Mouse (Mus musculus): ENCODE results near the gene Acp5. TPM values are rescaled to one million over a fixed set of nuclear protein-coding genes. Genes with fewer than 3 reads are reported as not detected.
A peak's percentile ranks its signal among the peaks of the same experiment; 100 is the strongest.

The Acp5 gene
- total RNA-seq, 2 experiments from 2014 or later, result 0.55 to 1.1 TPM

DNA sequence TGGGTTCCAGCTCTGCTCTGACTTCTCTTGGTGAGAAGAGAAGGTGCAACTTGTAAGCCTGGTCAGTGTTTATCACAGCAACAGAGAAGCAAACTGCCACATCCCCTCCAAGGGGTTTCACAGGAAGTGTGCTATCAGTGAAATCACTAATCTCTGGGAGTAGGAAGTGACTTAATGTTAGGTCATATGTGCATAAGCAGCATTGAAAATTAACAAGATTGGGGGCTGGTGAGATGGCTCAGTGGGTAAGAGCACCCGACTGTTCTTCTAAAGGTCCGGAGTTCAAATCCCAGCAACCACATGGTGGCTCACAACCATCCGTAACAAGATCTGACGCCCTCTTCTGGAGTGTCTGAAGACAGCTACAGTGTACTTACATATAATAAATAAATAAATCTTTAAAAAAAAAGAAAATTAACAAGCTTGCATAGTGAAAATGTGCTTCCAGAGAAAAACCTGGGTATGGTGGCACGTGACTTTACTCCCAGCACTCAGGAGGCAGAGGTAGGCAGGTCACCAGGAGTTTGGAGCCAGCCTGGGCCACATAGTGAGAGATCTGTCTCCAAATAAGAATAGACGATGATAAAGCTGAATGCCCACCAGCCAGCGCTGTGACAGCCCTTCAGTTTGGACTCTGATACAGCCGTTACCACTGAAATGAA lies 8.9 kb upstream of the Acp5 start:
- DNase-seq, result no peak
- intact Hi-C loops (cut with DNase I; ENCODE audit: low total_unique reads), result loop anchor here (10.0 kb wide), 1 partner anchor 170 kb away; no protein-coding TSS in a partner anchor

DNA sequence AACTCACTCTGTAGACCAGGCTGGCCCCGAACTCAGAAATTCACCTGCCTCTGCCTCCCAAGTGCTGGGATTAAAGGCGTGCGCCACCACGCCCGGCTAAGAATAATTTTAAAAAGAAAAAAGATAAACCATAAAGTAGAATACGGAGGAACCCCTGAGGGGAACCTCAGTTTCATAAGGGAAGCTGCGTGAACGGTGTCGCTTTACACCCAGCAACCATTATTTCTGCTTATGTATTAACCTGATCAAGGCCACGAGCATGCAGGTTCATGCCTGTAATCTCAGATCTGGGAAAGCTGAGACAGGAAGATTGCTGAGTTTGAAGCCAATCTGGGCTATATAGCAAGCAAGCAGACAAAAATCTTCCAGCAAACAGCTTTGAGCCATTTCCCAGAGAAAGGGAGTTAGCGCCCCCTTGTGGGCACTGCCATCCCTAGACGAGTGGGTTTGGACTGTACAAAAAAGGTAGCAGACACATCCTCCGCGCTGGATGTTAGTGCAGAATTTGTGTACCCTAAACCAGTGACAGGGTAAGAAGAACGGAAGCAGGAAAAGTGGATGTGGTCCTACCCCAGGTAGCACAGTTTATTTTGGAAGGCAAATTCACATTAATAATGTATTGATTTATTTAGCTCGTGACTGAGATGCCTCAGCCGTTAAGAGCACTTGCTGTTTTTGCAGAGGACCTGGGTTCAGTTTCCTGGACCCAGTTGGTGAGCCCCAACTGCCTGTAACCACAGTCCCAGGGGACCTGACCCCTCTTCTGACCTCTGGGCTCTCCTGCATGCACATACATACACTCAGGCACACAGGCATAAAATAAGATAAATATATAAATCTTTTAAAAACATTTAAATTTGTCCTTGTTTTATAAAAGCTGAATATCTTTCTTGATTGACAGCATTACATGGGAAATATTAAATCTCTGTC lies 7.9 kb upstream of the Acp5 start:
- intact Hi-C loops (cut with DNase I; ENCODE audit: low total_unique reads), result loop anchor here (2.0 to 10.0 kb wide), 2 partner anchors 77 to 169 kb away; no protein-coding TSS in a partner anchor

DNA sequence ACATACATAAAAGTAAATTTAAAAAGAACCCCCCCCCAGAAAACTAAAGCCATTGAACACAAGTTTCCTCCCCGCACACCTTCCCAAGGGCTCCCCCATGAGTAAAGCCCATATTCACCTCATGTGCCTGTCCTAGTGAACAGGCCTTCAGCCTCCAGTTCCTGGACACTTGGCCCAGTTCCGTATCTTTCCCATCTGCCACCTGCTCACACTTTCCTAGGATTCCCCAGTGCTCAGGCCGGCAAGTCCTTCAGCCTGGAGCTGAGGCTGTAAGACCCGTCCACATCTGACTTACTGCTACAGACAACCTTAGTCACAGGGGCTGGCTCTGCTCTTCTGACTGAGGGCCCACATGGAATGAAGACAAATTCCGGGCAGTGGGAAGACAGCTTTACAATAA lies 4.2 kb upstream of the Acp5 start:
- no peak for DNase-seq
- intact Hi-C loops (cut with DNase I; ENCODE audit: low total_unique reads), result loop anchor here (10.0 kb wide), 1 partner anchor 165 kb away; no protein-coding TSS in a partner anchor

More for the DNA sequence above, 7.9 kb upstream of the Acp5 start:
- DNase-seq, result peak; percentile 84

DNA sequence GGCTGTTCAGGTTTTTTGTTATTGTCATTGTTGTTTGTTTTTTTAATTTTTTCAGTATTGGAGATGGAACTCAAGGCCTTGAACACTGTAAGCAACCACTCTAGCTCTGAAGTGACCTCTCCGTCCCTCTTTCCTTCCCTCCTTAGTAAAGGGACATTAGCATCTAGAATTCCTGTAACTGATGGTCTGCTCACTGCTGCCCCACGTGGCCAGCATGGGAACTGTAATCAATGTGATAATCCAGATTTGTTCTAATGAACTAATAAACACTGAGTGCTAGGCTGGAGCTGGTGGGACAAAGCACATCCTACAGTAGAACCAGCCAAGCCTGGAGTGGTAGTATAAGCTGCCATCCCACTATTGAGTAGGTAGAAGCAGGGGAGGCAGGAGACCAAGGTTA lies 3.0 kb upstream of the Acp5 start:
- DNase-seq, result no peak
- intact Hi-C loops (cut with DNase I; ENCODE audit: low total_unique reads), result no loop called here

DNA sequence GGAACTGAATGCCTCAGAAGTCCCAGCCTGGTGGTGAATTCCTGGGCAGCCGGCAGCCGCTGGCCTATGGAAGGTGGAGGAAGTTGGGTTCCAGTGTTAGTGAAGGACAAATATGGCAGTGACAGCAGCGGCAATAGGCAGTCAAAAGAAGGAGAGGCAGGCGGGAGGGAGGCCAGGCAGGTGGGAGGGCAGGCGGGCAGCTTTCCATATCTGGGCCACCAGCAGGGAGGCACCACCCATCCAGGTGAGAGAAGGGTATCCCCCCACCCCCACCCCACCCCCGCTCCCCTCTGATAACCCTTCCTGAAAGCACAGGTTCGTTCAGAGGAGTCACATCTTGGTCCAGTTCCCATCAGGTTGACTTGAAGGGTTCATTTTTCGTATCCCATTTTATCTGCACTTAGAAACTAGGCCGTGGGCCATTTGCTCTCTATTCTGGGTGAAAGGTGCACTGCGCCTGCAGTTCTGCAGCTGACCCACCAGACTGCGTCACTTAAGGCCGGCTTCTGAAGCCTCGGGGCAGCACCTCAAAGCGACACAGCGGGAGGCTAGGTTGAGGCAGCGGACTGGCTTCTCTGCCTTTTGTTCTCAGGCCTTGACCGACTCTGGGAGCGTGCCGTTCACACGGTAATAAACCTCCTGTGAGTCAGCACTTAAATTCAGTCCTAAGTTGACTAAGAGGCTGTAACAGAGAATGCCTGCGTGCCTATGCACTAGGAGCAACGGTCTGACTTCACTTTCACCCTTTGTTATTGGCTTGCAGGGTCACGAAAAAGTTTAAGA lies 1.4 kb upstream of the Acp5 start:
- DNase-seq, result no peak
- intact Hi-C loops (cut with DNase I; ENCODE audit: low total_unique reads), result no loop called here

DNA sequence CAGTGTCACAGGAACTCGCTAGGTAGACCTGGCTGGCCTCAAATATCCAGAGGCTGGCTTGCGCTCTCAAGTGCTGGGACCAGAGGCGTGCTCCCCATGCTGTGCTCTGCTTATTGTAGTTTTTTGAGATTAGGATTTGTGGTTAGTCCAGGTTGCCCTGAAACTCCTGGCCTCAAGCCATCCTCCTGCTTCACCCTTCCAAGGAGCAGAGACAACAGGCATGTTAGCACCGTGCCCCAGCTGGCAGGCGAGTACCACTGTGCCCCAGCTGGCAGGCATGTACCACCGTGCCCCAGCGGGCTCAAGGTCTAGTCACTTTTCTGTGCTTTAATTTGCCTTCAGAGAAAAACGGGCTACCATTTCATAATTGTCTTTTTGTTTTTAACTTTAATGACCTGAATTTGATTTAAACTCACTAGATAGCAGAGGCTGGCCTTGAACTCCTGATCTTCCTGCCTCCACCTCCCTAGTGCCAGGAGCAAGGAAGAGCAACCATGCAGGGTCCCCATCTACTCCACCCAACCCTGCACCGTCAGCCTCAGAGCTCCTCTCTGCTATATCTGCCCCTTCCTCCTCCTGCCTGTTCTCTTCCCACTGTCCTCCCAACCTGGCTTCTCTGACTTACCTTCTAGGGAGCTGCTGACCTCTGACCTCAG lies 395 bp downstream of the Acp5 start:
- intact Hi-C loops (cut with DNase I; ENCODE audit: low total_unique reads), result no loop called here
- no peak for DNase-seq

DNA sequence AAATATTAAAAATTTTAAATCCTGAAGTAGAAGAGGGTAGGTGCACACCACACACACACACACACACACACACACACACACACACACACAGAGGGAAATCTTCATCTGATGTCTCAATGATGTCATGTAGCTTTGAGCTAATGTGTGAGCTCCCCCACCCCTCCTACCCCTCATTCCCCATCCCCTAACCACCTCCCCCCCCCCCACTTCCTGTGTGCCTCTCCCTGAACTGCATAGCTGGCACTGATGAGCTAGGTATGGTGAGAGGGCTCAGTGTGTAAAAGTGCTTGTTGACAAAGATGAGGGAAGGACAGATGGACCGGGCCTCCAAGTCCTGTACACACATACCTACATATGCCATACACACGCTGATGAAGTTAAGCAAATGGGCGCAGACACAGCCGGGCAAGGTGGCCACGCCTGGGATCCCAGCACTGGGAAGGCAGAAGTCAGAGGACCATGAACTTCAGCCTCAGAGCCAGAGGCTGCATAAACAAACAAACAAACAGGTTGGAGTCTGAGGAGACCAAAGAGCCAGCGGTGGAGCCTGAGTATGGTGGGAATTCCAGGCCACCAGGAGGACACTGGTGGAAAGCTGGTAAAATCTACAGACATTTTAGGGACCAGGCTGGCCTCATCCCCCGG lies 1.1 kb downstream of the Acp5 start:
- DNase-seq, result no peak
- intact Hi-C loops (cut with DNase I; ENCODE audit: low total_unique reads), result no loop called here

DNA sequence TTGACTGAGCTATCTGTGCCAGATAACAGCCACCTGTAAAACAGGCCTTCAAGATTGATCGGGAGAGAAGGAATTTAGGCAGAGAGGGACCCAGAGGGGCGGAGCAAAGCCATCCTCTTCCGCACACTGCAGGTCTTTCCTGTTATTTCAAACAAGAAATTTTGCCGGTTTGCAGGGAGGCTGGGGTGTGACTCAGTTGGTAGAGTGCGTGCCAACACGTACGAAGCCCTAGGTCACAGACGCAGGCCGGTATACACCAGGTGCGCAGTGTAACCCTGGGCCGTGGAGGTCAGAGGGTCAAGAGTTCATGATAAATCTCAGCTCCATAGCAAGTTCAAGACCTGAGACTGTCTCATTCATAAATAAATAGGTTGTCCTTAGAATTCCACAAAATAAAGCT lies 3.3 kb downstream of the Acp5 start:
- intact Hi-C loops (cut with DNase I; ENCODE audit: low total_unique reads), result no loop called here

DNA sequence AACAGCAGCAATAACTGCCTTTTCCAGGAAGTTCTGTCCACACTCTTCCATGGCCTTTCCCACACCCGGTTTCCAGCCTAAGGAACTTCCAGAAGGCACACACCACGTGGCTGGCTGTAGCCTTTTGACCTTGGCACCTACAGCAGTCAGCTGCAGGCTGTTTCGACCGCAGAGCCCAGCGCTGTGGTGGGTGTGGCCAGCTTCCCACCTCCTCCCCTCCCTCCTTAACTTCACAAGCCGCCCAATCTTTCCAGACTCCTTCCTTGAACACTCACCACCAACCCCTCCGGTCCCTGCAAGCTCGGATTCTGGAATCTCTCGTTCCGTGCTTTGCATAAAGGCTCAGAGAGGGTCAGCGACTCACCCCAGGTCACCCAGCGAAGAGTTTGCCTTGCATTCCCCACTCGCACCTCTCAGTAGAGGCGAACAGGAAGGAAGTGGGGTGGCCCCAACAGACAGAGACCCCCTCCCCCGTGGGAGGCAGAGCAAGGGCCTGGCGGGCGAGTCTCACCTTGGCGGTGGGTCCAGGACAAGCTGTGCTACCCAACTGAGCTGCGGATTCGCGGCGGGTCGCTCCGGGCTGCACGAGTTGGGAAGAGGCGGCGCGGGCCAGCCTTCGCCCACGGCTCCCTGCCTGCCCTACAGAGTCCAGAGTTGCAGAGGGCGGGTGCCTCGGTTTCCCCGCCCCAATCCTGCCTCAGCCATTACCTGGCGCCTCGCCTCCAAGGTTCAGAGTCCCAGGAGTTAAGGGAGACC lies 4.1 kb downstream of the Acp5 start:
- intact Hi-C loops (cut with DNase I; ENCODE audit: low total_unique reads), result no loop called here
- peak; percentile 34 for DNase-seq

More for the DNA sequence above, 3.3 kb downstream of the Acp5 start:
- DNase-seq, result no peak

DNA sequence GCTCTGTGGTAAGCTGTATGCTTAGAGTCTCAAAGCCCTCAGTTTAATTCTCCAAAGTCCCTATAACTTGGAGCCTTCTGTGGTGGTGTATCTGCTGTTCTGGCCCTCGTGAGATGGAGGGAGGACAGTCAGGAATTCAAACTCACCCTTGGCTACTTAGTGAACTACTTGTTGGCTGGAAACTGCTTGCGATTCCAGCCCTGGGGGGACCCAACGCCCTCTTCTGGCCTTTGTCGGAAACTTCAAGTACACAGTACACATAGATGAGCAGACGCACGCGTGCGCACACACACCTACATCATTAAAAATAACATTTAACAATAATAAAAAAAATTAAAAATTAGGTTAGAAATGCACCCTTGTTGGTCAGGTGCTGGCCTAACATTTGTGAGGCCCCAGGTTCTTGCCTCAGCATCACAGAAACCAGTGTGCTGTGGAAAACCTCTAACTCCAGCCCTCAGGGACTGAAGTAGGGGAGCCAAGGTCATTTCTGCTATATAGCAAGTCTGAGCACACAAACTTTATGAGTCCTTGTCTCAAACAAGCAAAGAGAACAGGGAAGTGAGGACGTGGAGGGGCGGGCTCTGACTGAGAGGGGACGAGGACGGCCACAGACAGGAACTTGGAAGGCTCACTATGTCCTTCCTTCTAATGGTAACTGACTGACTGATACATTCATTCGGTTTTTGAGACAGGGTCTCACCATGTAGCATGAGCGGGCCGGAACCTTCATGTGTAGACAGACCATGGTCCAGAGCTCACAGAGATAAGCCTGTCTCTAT lies 10.1 kb downstream of the Acp5 start:
- intact Hi-C loops (cut with DNase I; ENCODE audit: low total_unique reads), result no loop called here
- no peak for DNase-seq

DNA sequence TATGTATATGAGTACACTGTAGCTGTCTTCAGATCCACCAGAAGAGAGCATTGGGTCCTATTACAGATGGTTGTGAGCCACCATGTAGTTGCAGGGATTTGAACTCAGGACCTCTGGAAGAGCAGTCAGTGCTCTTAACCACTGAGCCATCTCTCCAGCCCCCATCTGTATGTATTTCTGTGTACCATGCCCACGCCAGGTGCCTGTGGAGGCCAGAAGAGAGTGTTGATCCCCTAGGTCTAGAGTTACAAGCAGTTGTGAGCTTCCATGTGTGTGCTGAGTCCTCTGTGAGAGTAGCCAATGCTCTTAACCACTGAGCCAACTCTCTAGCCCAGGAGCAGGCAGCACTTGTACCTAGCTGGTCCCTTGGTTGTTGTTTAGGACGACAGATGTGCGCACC lies 11.3 kb downstream of the Acp5 start:
- intact Hi-C loops (cut with DNase I; ENCODE audit: low total_unique reads), result no loop called here
- DNase-seq, result no peak

DNA sequence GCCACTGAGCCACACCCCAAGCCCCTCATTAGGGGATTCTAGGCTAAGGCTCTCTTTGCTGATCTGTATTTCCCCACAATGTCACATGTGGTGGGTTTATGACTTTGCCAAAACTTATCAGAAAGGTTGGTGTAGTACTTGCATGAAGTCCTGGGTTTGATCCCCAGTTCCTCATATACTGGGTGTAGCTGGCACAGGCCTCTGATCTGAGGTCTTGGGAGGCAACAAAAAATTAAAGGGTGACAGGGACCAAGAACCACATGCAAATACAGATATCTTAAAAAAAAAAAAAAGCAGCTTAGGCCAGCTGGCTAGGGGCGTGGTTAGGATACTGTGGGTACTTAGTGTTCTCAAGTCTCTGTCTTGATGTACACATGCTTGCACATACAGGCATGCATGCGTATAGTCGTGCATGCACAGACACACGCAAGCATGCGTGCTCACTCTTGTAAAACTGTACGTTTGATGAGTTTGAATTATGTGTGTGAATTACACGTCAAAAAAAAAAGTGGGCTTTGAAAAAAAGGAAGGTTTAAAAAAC lies 12.4 kb downstream of the Acp5 start:
- intact Hi-C loops (cut with DNase I; ENCODE audit: low total_unique reads), result no loop called here
- DNase-seq, result no peak

DNA sequence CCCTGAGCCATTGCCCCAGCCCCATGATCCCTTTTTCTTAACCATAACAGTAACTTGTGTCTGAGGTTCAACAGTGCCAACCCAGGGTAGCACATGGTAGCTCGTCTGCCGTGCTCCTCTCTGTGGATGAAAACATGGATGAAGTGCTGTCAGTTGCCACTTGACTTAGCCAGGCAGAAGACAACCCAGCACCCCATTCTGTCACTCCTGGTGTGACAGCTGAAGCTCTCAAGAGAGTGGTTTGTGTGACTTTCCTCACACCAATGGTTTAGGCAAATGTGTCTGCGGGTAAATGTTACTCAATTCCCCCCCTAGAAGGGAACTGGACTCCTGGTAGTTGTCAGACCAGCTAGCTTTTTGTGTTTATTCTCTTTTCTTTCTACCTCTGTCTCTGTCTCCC lies 13.5 kb downstream of the Acp5 start:
- no peak for DNase-seq
- intact Hi-C loops (cut with DNase I; ENCODE audit: low total_unique reads), result no loop called here

DNA sequence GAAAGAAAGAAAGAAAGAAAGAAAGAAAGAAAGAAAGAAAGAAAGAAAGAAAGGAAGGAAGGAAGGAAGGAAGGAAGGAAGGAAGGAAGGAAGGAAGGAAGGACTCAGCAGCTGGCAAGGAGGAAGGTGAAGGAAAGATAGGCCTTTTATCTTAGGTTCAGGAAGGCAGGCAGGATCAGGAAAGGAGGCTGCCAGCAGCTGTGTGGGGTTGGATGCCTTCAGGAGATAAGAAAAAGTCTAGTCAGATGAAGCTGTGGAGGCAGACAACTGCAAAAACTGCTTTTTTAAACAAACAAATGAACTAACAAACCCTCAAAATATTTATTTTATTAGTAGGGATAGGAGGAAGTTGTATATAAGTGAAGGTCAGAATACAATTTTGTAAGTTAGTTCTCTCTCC lies 14.0 kb downstream of the Acp5 start:
- no peak for DNase-seq
- intact Hi-C loops (cut with DNase I; ENCODE audit: low total_unique reads), result no loop called here

DNA sequence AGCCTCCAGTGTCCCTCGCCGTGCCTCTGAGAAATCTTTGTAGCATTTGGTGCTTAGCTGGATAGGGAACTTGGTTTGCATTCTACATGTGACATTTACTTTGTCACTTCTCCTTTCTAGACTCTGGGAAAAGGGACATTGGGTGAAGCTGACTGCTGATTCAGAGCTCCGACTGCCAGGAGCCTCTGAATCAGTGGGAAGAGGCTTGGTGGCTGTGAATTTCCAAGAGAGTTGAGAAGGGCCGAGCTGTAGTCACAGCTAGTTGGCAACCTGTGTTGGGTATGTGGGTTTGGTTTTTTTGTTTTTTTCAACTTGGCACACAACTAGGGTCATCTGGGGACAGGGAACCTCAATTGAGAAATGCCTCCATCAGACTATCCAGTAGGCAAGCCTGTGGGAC lies 16.0 kb downstream of the Acp5 start:
- no peak for DNase-seq
- intact Hi-C loops (cut with DNase I; ENCODE audit: low total_unique reads), result no loop called here

DNA sequence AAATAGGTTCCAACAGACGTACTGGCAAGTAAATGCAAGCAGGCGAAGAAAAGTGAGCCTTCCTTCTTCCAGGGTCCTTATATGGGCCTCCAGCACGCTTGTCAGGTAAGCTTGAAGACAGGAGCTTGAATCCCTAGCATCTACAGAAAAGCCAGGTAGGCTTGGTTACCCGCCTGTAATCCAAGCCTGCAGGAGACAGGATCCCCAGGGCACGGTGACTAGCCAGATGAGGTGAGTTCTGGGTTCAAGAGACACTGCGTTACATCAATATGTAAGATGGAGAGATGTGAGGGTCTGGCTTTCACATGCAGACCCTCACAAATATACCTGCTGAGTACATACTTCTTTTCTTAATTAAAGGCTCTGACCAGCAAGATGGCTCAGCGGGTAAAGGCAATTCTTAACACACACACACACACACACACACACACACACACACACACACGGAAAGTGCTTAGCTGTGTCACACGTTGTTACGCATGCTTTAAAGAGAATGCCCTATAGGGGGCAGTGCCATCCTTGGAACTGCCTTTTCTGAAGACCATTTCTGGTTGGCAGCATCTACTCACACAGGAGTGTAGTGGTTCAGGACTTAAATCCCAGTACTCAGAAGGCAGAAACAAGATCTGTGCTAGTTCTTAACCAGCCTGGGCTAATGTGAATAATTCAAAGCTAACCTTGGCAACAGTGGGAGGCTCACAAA lies 17.6 kb downstream of the Acp5 start:
- DNase-seq, result no peak

More for the DNA sequence above, 17.6 kb downstream of the Acp5 start:
- intact Hi-C loops (cut with DNase I; ENCODE audit: low total_unique reads), result no loop called here

All from gastrocnemius, postnatal 14 days (tissue).